Mouse (Mus musculus) neural tube, embryonic 14.5 days (tissue): Measurements from ENCODE around the gene Srek1. TPM values are rescaled to one million over a fixed set of nuclear protein-coding genes. Genes with fewer than 3 reads are reported as not detected.

Experiments
- ATAC-seq: fragments of 200-750 bp; cut with Nextera tagmentation; 2 replicates; pipeline ENCODE4 v1.8.0; 2017; ENCODE audit warnings: low read depth, mild to moderate bottlenecking, moderate TSS enrichment, moderate library complexity
- H3K27ac ChIP-seq: fragments of 300-500 bp; sonication (generic); 2 replicates; pipeline ENCODE4 v1.5.1; 2014; ENCODE audit warnings: low read depth, mild to moderate bottlenecking, control low read depth, low read length, moderate library complexity, mixed read lengths
- H3K27me3 ChIP-seq: fragments of 300-500 bp; sonication (generic); 2 replicates; pipeline ENCODE4 v1.6.1; 2014; ENCODE audit warnings: low read length; ENCODE audit not compliant: control insufficient read depth, insufficient read depth
- H3K36me3 ChIP-seq: fragments of 300-500 bp; sonication (generic); 2 replicates; pipeline ENCODE4 v1.6.1; 2014; ENCODE audit warnings: low read length, mixed read lengths; ENCODE audit not compliant: control insufficient read depth, insufficient read depth
- H3K4me1 ChIP-seq: fragments of 300-500 bp; sonication (generic); 2 replicates; pipeline ENCODE4 v1.6.1; 2014; ENCODE audit warnings: low read length; ENCODE audit not compliant: control insufficient read depth, insufficient read depth
- H3K4me2 ChIP-seq: fragments of 300-500 bp; sonication (generic); 2 replicates; pipeline ENCODE4 v1.6.1; 2014; ENCODE audit warnings: mild to moderate bottlenecking, low read depth, low read length, control low read depth
- H3K4me3 ChIP-seq: fragments of 300-500 bp; sonication (generic); 2 replicates; pipeline ENCODE4 v1.5.1; 2014; ENCODE audit warnings: low read depth, low read length, control low read depth, mixed read lengths
- H3K9ac ChIP-seq: fragments of 300-500 bp; sonication (generic); replicated peaks from 2 replicates; pipeline ENCODE4 v1.6.1; 2014; ENCODE audit warnings: low read depth, mild to moderate bottlenecking, control low read depth, low read length, mixed read lengths
- H3K9me3 ChIP-seq: fragments of 300-500 bp; sonication (generic); 2 replicates; pipeline ENCODE4 v1.6.1; 2016; ENCODE audit warnings: low read length; ENCODE audit not compliant: control insufficient read depth
- WGBS: fragments of 180-500 bp; shearing (Covaris S2); extraction: QIAGEN DNeasy Blood & Tissue Kit; methylation state at CpG from one replicate; pipeline ENCODE4 v1.1.7; 2014; 5-methylcytosine and 5-hydroxymethylcytosine counted together
- polyA plus RNA-seq: library from polyadenylated mRNA; unstranded; fragments of >200 nt; fragmentation: Nextera tagmentation; extraction: Ambion mirVana; gene quantifications from 2 replicates; pipeline ENCODE4 v1.2.1, GENCODE M21; 2014

Srek1 gene
- polyA plus RNA-seq, 1 experiment from 2014 or later, result 98.8 TPM

DNA sequence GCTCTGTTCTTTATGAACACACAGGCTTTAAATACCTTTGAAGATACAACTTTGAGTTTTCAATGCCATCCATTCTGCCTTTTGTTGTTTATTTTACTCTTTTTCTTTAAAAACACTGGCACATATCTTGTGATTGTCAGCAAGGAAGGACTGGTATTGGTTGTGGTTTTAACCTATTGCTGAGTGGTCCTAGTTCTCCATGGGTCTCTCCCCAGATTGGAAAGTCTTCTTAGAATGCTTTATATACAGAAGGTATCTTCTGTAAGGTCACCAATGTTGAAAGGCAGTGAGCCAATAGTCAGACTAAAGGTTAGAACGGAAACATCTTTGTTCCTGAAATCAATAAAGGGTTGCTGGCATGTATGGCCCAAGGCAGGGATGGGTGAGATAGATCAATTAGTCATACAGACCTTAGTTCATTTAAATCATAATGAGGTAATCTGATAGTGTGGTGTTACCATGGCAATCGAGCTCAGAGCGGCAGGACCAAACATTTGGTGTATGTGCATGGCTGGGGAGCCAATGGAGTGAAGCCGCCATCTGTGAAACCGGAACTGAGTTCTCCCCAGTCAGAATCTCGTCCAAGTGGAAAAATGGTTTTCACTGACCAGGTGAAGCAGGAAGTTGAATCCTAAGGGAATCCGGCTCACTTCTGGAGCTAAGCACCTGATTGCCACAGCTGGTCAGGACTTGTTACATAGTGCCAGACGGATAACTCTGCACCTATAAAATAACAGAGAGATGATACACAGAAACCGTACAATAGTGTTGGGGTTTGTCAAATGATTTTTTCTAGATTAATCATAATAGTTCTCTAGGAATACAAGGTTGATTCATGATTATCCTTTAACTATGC is 20.5 kb upstream of the Srek1 start:
- ATAC-seq, result peak; percentile 75
- WGBS, result 45% methylated on average over 9 of the region's 9 CpGs
- Histone ChIP-seq H3K27ac (no peak overlapping the region), H3K36me3 (no peaks in the 10 kb centered on the region), H3K4me3 (no peak overlapping the region), H3K9ac (no peak overlapping the region), H3K4me2 (no peak overlapping the region), H3K27me3 (no peaks in the 10 kb centered on the region), H3K4me1 (no peaks in the 10 kb centered on the region), H3K9me3 (no peaks in the 10 kb centered on the region)

DNA sequence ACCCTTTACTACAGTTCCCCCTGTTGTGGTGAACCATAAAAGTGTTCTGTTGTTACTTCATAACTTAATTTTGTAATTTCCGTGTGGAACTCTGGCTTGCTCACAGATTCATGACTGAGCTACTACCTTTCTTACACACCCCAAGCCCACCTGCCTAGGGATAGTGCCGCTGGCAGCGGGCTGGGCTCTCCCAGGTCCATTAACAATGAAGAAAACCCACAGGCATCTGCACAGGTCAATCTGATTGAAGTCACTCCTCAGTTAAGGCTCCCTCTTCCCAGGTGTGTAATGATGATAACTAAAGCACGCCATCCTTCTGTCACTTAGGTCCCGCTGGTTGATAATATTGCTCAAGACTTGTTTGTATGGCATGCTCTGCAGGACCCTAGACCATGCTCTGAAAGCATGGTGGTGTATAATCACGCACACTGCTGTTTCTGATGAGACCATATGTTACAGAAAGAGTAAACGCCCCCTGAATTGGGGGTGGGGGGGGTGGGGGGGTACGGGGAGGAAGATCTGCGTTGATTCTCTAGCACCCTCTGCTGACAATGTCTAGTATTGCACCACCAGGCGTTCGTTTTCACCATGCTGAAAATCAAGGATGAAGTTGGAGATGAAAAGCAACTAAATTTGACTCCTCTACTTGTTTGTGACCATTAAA is 5.6 kb upstream of the Srek1 start:
- no peaks in the 10 kb centered on the region for H3K9me3 ChIP-seq
- H3K36me3 ChIP-seq, result no peaks in the 10 kb centered on the region
- no peak overlapping the region for H3K4me3 ChIP-seq
- no peaks in the 10 kb centered on the region for H3K27me3 ChIP-seq
- no peak overlapping the region for H3K27ac ChIP-seq
- no peaks in the 10 kb centered on the region for H3K4me1 ChIP-seq
- 30% methylated on average over 11 of the region's 11 CpGs for WGBS
- H3K4me2 ChIP-seq, result no peak overlapping the region
- H3K9ac ChIP-seq, result no peak overlapping the region
- ATAC-seq, result peak; percentile 52; the same call in 1 of the 2 replicates

DNA sequence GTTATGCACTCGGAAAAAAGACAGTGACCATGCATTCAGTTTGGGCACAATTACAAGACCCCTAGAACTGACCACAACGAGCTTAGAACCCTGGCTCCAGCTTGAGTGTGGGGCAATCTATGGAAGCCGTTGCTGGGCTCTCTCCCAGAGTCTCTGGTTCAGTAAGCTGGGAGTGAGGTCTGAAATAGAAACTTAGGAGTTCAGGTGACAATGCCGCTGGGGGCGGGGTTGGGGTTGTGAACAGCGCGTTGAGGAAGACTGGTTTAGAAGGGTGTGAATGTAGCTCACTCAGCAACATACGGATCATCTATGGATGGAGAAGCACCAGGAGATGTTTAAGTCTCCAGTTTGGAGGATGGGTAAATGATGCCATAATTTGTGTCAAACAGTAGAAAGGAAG is 2.7 kb upstream of the Srek1 start:
- no peak for ATAC-seq
- Histone ChIP-seq H3K4me3 (no peak overlapping the region), H3K9me3 (no peaks in the 10 kb centered on the region), H3K27ac (no peak overlapping the region), H3K27me3 (0 out of 2 replicates have a peak, but pooled peaks cover 2% of the 10 kb centered on the region), H3K36me3 (no peaks in the 10 kb centered on the region), H3K4me1 (peaks cover 9% of the 10 kb centered on the region), H3K4me2 (no peak overlapping the region), H3K9ac (no peak overlapping the region)
- 76% methylated on average over 8 of the region's 8 CpGs for WGBS

DNA sequence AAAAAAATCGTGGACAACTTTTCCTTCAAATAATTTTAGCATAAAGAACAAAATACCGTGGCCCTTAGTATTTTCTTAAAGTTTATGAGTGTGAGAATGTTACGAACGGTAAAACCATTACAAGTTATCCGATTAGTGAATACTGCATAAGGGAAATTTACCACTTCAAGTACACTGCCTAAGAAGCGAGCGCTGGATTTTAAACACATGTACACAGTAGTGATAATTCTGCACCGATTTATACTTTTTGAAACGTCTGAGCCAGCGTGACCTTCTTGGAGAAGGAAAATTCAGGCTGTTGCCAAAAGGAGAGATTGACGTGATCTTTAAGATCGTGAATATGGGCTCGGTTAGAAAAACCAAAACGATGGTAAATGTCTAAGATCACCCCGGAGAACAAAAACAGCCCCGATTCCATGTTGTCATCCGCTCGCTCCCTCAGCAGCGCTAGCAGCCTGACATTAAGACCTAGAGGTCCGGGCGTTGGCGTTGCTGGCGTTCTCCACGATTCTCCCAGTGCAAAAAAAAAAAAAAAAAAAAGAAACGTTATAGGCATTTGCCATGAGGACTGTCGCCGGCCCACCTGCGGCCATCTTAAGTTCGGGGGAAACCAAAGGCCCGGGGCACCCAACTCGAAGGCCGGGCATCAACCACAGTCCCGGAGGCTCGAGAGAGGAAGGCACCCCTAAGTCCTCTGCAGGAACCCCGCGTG is 845 bp downstream of the Srek1 start:
- Histone ChIP-seq H3K4me3 (peak overlapping the region; percentile 74), H3K4me2 (peak overlapping the region; percentile 63), H3K36me3 (no peaks in the 10 kb centered on the region), H3K27me3 (0 out of 2 replicates have a peak, but pooled peaks cover 2% of the 10 kb centered on the region), H3K9me3 (no peaks in the 10 kb centered on the region), H3K4me1 (peaks cover 21% of the 10 kb centered on the region), H3K27ac (peak overlapping the region; percentile 98), H3K9ac (peak overlapping the region; percentile 78)
- peak; percentile 72 for ATAC-seq
- 2% methylated on average over 36 of the region's 36 CpGs for whole genome bisulfite sequencing

DNA sequence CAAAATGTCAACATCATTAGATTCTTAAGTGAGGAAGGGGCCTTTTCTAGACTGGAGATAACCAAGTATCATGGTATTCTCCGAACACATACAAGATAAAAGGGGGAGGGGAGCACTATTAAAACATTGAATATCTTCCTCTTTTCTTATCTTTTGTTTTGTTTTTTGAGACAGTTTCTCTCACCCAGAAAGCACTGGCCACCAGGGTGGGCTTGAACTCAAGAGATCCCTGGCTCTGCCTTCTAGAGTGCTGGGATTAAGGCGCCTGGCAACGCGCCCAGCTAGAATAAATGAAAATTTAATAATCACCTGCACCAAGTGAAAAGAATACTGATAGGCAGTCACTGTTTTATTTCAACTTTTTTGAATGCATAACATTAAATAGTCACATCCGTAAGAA is 1.5 kb downstream of the Srek1 start:
- Histone ChIP-seq H3K4me2 (peak overlapping the region; percentile 63), H3K27me3 (0 out of 2 replicates have a peak, but pooled peaks cover 2% of the 10 kb centered on the region), H3K4me1 (peaks cover 21% of the 10 kb centered on the region), H3K9me3 (no peaks in the 10 kb centered on the region), H3K36me3 (no peaks in the 10 kb centered on the region), H3K9ac (peak overlapping the region; percentile 78; the same call in 1 of the 2 replicates), H3K4me3 (peak overlapping the region; percentile 74), H3K27ac (no peak overlapping the region)
- ATAC-seq, result no peak
- 39% methylated on average over 5 of the region's 5 CpGs for WGBS

DNA sequence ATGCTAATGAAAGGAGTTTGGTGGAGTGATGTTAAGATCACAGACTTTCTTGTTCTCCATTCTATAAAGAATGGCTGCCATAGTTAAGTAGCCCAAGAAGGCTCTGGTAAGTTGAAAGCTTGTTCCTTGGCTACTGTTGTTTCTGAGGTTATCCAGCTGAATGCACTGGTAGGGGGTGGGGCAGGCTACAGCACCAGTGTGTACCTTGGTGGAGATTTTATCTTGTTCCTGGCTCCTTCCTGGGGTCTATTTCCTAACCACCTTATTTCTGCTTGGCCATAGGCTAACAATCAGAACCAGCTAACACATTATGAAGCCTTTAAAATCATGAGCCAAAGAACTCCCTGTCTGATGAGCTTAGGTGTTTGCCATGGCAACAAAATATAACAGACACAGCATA is 3.6 kb downstream of the Srek1 start:
- H3K9me3 ChIP-seq, result no peaks in the 10 kb centered on the region
- H3K36me3 ChIP-seq, result peaks cover 10% of the 10 kb centered on the region; the same call in 1 of the 2 replicates
- H3K9ac ChIP-seq, result no peak overlapping the region
- 0 out of 2 replicates have a peak, but pooled peaks cover 2% of the 10 kb centered on the region for H3K27me3 ChIP-seq
- no peak overlapping the region for H3K27ac ChIP-seq
- H3K4me3 ChIP-seq, result no peak overlapping the region
- no peak for ATAC-seq
- peaks cover 21% of the 10 kb centered on the region for H3K4me1 ChIP-seq
- H3K4me2 ChIP-seq, result no peak overlapping the region

DNA sequence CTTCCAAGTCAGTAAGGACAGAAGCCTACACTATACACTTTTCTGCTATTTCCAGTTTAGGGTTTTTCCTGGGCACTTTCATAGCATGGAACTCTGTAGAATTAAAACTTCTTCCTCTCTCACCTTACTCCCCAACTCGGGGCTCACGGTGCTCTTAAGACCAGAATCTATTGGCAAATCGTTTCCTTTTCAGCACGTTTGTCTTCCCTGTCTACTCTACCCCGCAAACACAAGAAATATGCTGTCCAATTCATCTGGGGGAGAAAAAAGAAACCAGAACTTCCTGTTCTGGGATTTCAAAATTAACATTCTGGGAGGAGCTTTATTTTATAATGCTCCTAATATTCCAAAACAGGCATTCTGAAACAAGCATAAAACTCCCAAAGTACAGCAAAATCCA is 6.5 kb downstream of the Srek1 start:
- Histone ChIP-seq H3K36me3 (peaks cover 16% of the 10 kb centered on the region; the same call in 1 of the 2 replicates), H3K9ac (no peak overlapping the region), H3K9me3 (no peaks in the 10 kb centered on the region), H3K4me1 (peaks cover 21% of the 10 kb centered on the region), H3K27ac (no peak overlapping the region), H3K4me3 (no peak overlapping the region), H3K27me3 (no peaks in the 10 kb centered on the region), H3K4me2 (no peak overlapping the region)
- WGBS, result 78% methylated on average over 5 of the region's 5 CpGs
- ATAC-seq, result no peak

DNA sequence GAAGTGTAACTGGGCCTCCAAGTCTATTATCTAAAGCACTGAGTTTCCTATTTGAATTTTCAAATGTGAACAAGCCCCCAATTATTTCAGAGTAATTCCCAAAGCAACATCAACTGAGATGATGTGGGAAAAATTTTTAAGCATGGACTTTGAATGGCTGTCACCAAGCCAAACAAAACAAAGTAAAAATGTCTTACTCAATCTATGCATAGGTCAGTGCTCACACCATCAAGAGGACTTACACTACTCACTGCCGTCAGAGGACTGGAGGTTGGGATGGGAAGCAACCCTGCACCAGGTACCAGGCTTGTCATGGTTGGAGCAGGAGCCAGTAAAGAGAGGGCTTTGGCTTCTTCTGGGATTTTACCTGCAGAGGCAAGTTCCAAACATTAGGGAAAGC is 10.8 kb downstream of the Srek1 start:
- Histone ChIP-seq H3K27me3 (no peaks in the 10 kb centered on the region), H3K9me3 (no peaks in the 10 kb centered on the region), H3K36me3 (peaks cover 46% of the 10 kb centered on the region), H3K9ac (no peak overlapping the region), H3K4me1 (no peaks in the 10 kb centered on the region), H3K4me3 (no peak overlapping the region), H3K4me2 (no peak overlapping the region), H3K27ac (no peak overlapping the region)
- 93% methylated on average over 1 of the region's 1 CpGs for whole genome bisulfite sequencing
- ATAC-seq, result no peak
